In the genomic region with DNA sequence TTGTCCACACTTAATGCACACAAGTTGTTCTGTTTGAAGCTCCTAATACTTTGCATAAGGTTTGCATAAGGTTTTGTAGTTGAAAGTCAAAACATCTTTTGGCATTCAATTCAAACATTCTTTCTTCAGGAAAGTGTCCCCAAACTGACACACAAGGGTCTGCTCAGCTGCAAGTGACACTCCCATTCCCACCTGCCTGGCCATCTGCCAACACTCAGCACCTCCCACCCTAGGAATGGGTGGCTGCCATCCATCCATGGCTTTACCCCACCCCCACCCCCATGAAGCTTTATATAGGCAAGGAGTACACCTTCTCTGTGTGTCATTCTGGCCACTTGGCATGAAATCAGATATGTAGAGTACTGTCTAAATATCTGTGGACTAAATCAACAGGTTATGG, we compare ENCODE assay signal across 34 mouse cellular contexts. TPM values are rescaled to one million over a fixed set of nuclear protein-coding genes. Genes with fewer than 3 reads are reported as not detected.
DNase-seq lines count a peak whose midpoint lies in the region; ATAC-seq and TF ChIP-seq lines count a peak whose summit lies in the region.
"Had no signal": no experiment of that assay in that cellular context is flagged by ENCODE, and none has a peak within 500 bp of the region (broad histone marks: within the 10 kb centered on the region; RNA-seq: fewer than 3 reads in every experiment).

No protein-coding gene starts in this region.

- no peak for TF ChIP-seq CTCF in kidney, postnatal 0 days (IDR thresholded peaks at IDR 0.05; ENCODE audit: low read depth)

- no peak overlapping the region for H3K4me3 ChIP-seq in kidney, postnatal 0 days (replicated peaks; ENCODE audit: low read depth, low read length)
- H3K4me3 ChIP-seq: gastrocnemius, adult 2 months; hindbrain, embryonic 13.5 days; liver, embryonic 12.5 days; megakaryocyte, embryonic 14.5 days; midbrain, embryonic 12.5 days; myocyte; neural tube, embryonic 12.5 days had no signal

- H3K27me3 ChIP-seq in kidney, postnatal 0 days (ENCODE audit: insufficient read depth, low read length), result no peaks in the 10 kb centered on the region
- H3K27me3 ChIP-seq: hindbrain, embryonic 13.5 days; liver, embryonic 12.5 days; megakaryocyte, embryonic 14.5 days; midbrain, embryonic 12.5 days; neural tube, embryonic 12.5 days; Patski had no signal

- H3K4me2 ChIP-seq in kidney, postnatal 0 days (ENCODE audit: low read length), result no peak overlapping the region
- H3K4me2 ChIP-seq: heart, embryonic 11.5 days; hindbrain, embryonic 13.5 days; liver, embryonic 12.5 days; midbrain, embryonic 12.5 days; neural tube, embryonic 12.5 days had no signal

- no peaks in the 10 kb centered on the region for H3K9me3 ChIP-seq in kidney, postnatal 0 days (replicated peaks; ENCODE audit: low read length)
- H3K9me3 ChIP-seq: hindbrain, embryonic 13.5 days; liver, embryonic 12.5 days; megakaryocyte, embryonic 14.5 days; midbrain, embryonic 12.5 days; neural tube, embryonic 12.5 days had no signal

- ATAC-seq in kidney, postnatal 0 days (replicated peaks; ENCODE audit: low FRiP score, low read depth), result 0 out of 2 replicates have a peak, but pooled peaks have one; percentile 29
- ATAC-seq in erythroblast, adult 5-6 weeks (replicated peaks; ENCODE audit: low FRiP score, poor library complexity, severe bottlenecking), result no peak
- ATAC-seq: activated CD4-positive, CD25-positive, alpha-beta regulatory T cell, adult 4 months; forebrain, embryonic 16.5 days; intestine, postnatal 0 days; liver, embryonic 12.5 days; liver, postnatal 0 days; Patski had no signal

- peaks cover 6% of the 10 kb centered on the region for H3K4me1 ChIP-seq in kidney, postnatal 0 days (replicated peaks; ENCODE audit: insufficient read depth, low read length)
- H3K4me1 ChIP-seq: liver, embryonic 12.5 days; megakaryocyte, embryonic 14.5 days had no signal

- no peak overlapping the region for H3K9ac ChIP-seq in kidney, postnatal 0 days (ENCODE audit: low read depth, low read length)
- H3K9ac ChIP-seq: hindbrain, embryonic 13.5 days; liver, embryonic 12.5 days; liver, postnatal 0 days; midbrain, embryonic 12.5 days; neural tube, embryonic 12.5 days had no signal

- H3K27ac ChIP-seq in kidney, postnatal 0 days, result no peak overlapping the region
- H3K27ac ChIP-seq: gastrocnemius, adult 2 months; hindbrain, embryonic 13.5 days; liver, embryonic 12.5 days; midbrain, embryonic 12.5 days; neural tube, embryonic 12.5 days; stomach, postnatal 0 days had no signal

- H3K36me3 ChIP-seq in kidney, postnatal 0 days (ENCODE audit: insufficient read depth, low read length), result no peaks in the 10 kb centered on the region
- H3K36me3 ChIP-seq: hindbrain, embryonic 13.5 days; liver, embryonic 12.5 days; midbrain, embryonic 12.5 days; neural tube, embryonic 12.5 days had no signal

- DNase-seq in kidney, postnatal 0 days (ENCODE audit: low spot score), result no peak
- DNase-seq in kidney, postnatal 14 days, result no peak
- DNase-seq in lung, postnatal 10 days, result peak; percentile 21
- DNase-seq in lung, adult 18-20 months, result no peak
- peak; percentile 24 for DNase-seq in R1 (ENCODE audit: low read depth, low spot score)
- DNase-seq: adrenal gland, adult 2 months; adrenal gland, postnatal 36 days; B cell, adult 2 months; cerebellum, adult 18-20 months; cerebellum, postnatal 14 days; gastrocnemius, adult 2 months; gastrocnemius, postnatal 36 days; heart, adult 18-20 months; heart, postnatal 36 days; layer of hippocampus, postnatal 36 days; left cerebral cortex, postnatal 4 days; liver, postnatal 0 days; lung, postnatal 4 days; right cerebral cortex, adult 18-20 months; right cerebral cortex, postnatal 4 days had no signal

RNA-seq across cellular contexts. Expression of a gene that starts 35.0 kb away (rescaled TPM):
- 52.1 and 53.3 TPM in 2 replicates for polyA plus RNA-seq in kidney, postnatal 0 days (2015; fragmentation: Nextera tagmentation; extraction: Ambion mirVana)
- total RNA-seq in erythroblast, adult 5-6 weeks (2015; ENCODE audit: low replicate concordance), result not detected in 2 replicates
- not detected in 2 replicates for total RNA-seq in erythroblast, adult 5-6 weeks (2017; ENCODE audit: low replicate concordance)
- total RNA-seq: MEL had no signal
- polyA plus RNA-seq: activated CD4-positive, CD25-positive, alpha-beta regulatory T cell, adult 4 months had no signal

Comparison
In these comparisons a context has a peak if more than half of its experiments do, and no peak if none do; other contexts are left out.
1. DNase-seq: peak in lung, postnatal 10 days (single experiment) and R1 (single experiment); none in kidney, postnatal 0 days (single experiment), kidney, postnatal 14 days (single experiment) and lung, adult 18-20 months (0 of 2).